Mouse (Mus musculus) lung, postnatal 4 days (tissue): ENCODE results near the gene Il17d.
A peak's percentile ranks its signal among the peaks of the same experiment; 100 is the strongest.

ENCODE experiments used
- DNase-seq, 2 experiments: peaks; one replicate each; pipeline ENCODE4 v3.0.0; 2021

Gene Il17d

DNA sequence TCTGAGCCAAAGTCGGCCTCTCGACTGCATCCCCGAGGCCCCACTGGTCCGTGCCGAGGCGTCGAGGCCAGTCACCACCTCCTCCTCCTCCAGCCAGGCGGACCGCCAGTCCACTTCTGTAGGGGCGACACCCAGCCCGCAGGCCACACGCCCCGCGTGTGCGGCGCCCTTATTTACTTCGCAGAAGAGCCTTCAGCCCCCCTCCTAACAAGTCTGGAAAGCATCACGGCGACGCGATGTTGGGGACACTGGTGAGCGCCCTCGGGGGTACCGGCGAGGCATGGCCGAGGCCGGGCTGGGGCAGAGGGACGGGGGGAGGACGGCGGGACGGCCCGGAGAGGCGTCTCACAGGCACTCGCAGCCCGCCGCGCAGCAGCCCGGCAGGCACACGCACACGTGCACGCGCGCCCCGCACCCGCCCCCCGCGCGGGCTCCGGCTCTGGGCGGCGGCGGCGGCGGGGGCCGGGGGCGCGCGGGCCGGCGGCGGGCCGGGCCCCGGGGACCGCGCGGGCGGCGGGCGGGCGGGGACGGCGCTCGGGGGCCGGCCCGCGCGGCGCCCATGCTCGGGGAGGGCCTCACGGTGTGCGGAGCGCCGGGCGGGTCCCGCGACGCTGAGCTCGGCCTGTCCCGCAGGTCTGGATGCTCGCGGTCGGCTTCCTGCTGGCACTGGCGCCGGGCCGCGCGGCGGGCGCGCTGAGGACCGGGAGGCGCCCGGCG is at the start of gene Il17d:
TSS of gene Il17d (plus strand) at position 107 of the 717 bp plus-strand sequence.
- DNase-seq: peak; percentile 63 to 71

DNA sequence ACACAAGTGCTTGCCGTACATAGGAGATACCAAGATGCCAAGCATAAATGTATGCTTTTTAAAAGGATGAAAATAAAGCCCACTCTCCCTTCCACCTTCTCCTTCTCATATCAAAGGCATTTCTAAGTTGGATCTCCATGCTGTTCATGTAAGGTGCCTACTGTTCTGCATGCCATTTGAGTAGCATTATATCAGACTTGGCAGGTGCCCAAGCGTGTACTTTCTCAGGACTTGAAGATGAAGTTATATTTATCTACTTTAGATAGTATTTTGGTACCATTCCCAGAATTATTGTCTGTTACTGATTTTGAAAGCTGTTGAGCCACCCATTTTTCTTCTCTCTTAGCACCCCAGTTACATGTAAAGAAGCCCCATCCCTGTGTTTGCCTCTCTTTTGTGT is 49.5 kb upstream of the Il17d start:
- DNase-seq: no peak

DNA sequence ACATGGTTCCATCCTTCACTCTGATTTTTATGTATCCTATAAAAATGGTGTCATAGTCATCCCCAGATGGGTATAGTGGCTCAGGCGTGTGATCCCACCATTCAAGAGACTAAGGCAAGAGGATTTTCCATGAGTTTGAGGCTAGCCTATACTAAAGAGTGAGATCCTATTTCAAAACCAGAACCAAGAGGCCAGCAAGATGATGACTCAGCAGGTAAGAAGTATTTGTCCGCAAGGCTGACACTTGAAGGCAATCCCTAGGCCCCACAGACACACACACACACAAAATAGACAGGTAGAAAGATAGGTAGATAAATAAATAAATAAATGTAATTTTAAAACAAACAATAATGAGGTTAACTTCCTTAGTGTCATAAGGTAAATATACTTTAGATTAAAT is 42.3 kb upstream of the Il17d start:
- no peak for DNase-seq

DNA sequence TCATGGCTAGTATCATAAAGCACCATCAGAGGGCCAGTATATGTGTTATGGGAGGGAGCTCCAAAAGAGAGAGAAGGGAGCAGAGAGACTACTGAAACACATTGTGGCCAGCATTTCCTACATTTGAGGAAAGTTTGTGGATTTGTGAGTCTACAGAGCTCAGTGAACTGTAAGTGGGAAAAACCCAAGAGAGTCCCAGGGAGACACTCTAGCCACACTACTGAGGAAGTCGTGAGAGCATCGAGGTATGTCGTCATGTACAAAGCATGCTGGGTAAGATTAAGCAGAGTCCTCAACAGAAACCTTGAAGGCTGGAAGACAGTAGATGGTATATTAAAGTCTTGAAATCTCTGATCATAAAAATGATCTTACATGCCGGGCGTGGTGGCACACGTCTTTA is 40.4 kb upstream of the Il17d start:
- no peak for DNase-seq

DNA sequence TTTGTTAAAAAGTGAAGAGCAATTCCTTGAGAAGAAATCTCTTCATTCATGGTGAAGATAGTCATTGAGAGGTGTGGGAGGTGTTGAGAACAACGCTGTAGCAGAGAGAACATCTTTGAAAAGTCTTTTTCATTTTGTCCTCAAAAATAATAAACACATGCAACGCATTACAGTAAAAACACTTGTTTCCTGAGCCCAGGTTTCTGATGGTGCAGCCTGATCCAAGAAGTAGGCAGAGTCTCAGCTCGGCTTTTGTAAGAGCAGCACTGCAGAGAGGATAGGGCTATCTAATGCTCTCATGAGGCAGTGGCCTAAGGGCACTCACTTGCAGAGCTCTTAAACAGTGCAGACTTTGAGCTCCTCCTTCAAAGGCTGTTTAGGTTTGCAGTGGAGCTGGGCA is 34.9 kb upstream of the Il17d start:
- DNase-seq: no peak

DNA sequence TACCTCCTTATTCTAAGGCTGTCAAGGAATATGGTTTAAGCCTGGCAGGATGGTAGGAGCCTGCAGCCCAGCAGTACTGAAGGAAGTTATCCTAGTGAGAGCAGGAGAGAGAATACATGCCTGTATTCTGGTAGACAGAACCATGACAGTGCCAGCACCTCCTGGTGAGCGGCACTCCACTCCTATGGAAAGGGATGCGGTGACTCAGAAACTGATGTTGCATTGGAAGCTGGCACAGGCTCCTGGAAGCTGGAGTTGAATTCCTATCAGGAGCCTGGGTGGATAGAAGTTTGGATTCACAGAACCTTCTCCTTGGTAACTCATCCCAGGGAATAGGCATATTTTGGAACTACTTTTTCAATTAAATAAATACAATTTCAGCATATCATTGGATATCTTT is 30.7 kb upstream of the Il17d start:
- DNase-seq: no peak

DNA sequence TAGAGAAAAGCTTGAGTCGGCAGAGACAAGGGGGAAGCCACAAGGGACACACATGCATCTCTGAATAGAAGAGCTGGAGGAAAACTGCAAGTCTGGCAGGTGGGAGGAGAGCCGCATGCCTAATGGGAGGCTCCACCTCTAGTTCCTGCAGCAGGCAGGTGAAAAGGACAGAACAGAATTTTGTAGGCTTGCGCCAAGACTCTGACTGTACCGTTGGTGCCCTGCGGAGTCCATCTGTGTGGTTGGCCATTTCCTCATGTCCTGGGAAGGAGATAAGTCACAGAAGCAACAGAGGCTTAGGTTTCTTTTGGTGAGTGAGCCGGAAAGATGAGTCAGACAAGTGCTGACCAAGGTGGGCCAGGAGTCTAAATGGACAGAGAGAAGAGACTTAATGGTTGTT is 20.8 kb upstream of the Il17d start:
- DNase-seq: no peak

DNA sequence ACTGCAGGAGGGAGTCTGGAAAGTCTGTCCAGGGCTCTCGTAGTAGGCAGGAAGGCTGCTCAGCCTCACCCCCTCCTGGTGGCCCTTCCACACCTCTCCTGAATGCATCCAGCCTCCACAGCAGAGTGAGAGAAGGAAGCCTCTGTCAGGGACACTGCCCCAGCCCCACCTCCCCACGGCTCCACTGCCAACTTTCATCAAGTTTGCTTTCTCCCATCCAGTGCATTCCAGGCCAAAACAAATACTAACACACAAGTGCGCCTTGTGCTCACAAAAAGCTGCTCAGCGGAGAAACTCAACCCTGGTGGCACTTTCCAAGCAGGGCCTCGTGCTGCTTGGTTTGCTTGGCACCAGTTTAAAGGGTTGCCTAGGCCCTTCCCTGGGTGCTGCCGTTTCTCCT is 15.0 kb upstream of the Il17d start:
- DNase-seq: peak; percentile 64 to 85

DNA sequence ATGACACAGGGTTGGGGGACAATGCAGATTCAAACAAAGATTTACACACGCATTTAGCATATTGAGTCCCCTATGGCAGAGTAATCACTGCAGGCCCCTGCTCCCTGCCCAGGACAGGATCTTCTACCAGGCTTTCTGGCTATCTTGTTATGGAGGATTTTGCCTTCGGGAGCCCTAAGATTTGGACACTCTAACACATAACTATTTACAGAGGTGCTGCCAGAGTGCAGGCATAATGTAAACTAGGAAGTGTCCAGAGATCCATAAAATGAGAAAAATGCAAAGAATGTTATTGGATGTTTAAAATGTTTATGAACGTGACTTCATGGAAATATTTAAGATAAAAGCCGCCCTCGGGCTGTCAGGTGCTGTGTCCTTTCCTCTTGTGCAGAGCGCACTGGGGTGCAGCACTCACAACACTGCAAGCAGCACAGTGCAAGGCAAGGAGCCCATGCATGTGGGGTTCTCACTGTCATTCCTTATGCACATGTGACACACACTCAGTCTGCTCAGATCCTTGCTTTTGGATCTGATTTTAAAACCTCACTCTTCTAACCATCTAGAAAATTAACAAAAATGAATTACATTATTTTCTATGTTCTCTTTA is 9.3 kb upstream of the Il17d start:
- no peak for DNase-seq

DNA sequence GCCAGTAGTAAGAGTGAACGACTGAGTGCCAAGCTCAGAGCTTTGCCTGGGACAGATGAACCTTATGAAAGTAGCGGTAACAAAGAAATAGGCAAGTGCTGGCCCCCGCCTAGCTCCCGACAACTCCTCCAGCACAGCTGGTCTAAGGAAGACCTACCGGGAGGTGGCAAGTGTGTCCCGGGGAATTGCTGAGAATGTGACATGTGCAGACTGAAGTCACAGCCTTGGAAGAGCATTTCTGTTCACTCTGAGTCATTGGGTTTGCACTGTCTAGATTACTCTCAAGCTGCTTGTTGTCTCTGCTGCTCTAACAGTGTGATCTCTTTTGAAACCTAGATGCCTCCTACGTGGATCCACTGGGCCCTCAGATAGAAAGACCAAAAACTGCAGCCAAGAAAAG is 7.6 kb upstream of the Il17d start:
- no peak for DNase-seq

DNA sequence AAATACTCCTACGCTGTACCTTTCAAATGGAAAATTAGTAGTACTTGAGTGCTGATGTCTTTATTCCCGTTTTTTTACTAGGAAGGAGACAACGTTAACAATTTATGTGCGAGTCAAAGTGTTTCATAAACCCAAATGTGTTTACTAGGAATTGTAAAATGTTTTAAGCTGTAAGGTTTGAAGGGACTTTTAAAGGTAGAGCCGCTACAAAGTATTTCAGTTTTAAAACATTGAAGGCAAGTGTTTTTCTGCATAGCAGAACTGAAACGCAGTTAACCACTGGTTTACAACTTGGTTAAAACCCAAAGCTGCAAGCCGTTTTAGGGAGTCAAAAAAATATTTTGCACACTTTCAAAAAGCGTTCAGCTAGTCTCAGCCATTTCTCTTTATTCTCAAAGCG is 815 bp upstream of the Il17d start:
- no peak for DNase-seq

DNA sequence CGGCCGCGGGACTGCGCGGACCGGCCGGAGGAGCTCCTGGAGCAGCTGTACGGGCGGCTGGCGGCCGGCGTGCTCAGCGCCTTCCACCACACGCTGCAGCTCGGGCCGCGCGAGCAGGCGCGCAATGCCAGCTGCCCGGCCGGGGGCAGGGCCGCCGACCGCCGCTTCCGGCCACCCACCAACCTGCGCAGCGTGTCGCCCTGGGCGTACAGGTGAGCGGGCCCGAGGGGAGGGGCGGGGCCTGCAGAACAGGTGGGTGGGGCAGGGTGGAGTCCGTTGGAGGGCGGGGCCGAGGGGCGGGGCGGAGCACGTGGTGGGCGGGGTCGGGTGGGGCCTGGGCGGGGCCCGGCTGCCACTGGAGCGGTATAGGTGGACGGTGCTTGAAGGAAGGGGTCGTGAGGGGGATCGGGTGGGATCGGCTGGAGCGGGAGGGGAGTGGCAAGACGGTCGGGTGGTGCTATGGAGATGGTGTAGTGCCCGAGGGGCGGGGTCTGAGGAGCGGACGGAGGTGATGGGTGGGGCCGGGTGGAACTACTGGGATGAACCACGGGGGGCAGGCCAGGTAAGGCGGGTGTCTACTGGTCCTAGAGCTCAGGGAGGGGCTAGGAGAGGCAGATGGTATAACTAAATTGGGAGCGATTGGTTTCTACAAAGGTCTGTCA is 942 bp downstream of the Il17d start:
- peak; percentile 82 to 90 for DNase-seq

DNA sequence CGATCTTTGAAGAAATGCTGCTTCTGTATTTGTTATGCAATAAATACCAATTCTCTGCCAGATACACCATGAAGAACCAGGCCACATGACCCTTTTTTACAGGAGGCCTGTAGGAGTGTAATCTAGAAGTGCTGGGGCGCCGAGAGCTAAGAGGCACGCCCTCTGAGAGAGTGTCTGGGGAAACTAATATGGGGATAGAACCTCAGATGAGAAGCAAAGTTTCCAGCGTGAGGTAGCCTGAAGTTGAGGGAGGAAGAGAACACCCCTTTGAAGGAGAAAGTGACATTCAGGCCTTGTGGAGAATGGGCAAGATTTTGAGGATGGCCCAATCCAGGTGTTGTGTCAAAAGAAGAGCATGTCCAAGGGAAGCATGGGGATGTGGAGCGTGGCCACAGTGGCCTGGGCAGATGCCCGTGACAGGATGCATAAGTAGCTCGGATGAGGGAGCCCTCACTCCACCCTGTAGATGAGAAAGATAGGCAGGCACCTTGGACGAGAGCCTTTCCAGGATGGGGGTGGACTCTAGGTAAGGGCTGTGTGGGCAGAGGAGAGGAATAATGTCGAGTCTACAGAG is 1.6 kb downstream of the Il17d start:
- DNase-seq: no peak

DNA sequence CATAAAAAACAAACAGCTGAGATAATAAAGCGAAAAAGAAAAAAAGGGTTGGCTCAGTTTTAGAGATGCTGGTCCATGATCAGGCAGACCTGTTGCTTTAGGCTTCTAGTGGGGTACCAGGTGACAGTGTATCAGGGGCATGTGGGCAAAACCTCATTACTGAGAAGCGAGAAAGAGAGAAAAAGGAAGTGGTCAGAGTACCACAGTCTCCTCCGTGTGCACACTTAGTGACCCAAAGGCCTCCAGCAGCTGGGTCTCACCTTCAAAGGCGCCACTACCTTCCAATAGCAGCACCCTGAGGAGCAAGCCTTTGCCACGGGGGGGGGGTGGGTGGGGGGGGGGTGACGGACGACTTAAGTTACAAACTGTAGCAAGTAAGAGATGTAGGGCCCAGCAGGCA is 2.5 kb downstream of the Il17d start:
- no peak for DNase-seq

DNA sequence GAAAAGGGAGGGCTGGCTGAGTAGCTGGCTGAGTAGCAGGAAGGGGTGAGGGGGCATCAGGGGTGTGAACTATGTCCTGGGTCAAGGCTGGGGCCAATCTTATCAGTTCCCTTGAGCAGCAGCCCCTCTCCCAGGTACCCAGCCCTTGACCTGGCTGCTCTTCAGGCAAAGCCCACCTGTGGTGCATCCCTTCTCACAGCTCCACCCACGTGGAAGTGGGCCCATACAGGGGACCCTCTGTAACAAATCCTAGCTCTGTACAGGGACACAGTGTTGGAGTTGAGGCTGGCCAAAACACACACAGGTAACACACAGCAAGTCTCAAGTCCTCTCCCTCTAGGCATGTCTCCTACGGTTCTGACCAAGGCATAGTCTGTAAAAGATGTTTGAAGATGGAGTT is 3.0 kb downstream of the Il17d start:
- no peak for DNase-seq

DNA sequence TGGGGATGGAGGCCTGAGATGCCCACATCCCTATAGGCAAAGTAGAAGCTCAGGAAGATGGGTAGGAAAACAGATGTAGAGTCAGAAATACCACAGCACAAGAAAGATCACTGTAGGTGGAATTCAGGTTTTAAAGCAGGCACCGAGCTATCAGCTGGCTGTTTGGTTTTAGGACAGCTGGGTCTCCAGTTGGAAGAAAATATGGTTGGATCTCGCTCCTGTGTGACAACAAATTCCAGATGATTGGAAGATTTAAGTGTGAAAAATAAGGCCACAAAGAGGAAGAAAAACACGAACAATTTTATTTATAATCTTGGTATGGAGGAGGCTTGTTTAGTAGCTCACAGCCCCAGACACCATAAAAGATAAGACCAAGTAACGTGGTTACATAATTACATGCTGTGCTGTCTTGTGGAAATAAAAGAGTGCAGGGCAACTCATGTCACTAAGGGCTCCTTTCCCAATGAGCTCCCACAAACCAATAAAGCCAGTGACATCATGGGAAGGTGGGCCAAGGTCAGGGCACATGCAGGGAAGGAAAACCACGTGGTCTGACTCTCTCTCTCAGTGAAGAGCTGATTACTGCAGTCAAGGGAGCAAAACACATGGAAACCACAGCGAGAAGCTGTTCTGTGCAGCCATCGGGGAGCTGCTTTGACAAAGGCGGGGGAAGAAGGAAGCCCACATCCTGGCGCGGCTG is 4.7 kb downstream of the Il17d start:
- DNase-seq: no peak

DNA sequence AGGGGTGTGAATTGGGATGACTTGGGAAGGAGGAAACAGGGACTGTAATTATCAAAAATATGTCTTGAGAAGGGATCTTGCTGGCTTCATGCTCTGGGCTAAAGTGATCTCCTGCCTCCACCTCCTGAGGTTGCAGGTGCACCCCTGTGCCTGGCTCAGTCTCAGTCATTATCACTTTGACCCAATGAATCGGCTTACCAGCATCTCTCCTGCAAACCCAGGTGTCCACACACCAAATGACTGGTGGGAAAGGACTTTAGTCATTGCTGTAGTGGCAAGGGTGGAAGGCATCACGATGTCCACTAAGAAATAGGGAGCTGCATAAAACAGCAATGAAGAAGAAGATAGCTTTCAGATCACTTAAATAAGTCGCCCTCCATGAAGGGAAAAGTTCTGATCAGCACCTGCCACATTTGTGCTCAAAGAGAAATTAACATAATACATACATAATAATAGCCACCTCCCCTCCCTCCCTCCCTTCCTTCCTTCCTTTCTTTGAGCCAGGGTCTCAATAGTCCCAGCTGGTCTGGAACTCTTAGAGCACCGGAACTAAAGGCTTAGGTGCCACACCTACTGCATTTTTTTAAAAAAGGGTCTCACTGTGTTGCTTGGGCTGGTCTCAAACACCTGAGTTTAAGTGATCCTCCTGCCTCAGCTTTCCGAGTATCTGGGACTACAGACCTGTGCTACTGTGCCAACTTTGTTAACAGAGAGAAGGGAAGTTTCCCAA is 5.4 kb downstream of the Il17d start:
- no peak for DNase-seq

DNA sequence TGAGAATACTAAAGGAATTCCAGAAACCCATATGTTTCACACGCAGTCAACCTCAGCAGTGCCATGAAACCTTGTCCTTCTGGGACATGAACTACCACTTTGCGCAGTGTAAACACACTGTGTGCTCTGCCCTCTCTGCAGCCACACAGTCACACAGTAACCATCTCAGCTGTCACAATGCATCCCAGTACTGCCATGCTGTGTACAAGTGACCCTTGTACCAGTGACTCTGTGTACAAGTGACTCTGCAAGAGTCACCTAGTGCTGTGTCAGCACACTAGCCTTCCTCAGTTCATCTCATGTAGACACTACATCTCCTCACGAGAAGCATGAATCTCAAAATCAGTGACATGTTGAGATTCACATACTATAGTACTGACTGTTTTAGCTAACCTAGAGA is 8.0 kb downstream of the Il17d start:
- no peak for DNase-seq

DNA sequence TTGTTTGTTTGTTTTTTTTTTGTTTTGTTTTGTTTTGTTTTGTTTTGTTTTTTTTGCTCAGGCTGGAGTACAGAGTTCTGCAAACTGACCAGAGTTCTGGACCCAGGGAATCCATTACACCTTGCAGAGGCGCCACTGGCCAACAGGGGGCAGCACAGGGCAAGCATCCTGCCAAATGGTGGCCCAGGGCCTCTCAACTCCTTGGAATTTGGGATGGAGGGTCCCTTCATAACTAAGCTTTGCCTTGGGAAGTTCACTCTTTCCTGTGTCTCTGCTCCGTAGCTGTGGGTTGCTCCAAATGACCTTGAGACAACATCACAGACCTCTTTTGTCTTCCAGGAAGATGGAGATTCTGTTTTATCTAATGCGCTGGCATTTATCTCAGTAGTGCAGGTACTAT is 8.6 kb downstream of the Il17d start:
- DNase-seq: peak; percentile 69 to 79

DNA sequence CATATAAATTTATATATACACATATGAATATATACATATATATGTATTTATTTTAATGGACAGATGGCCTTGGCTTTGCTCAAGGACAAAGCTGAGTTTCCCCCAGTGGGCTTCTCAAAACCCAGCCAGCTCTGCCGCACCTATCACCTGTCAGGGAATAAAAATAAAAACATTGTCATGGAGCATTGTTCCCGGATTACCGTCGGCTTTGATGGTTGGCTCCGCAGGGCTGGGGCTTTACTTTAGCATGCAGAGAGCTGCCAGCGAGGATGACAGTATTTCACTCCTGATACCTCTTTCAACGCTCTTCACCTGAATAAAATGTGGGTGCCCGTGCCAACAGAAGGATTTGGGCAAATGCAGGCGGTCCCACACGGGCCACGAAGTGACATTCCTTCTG is 9.3 kb downstream of the Il17d start:
- no peak for DNase-seq

DNA sequence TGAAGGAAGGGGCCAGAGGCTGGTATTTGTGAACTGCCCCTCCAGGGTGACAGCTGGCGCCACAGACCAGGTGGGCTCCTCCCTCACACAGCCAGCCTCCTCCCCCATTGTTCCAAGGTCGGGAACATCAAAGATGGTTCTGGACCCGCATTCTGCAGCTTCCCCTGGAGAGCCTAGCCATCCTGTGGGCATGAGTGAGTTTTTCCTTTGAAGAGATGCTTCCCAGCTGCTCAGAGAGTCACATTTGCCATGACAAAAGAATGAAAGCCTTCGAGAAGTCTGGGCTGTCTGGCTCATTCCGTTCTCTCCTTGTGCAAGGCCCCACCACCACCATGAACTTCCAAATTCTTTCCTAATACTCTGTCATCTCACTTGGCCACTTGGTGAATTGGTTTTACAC is 9.8 kb downstream of the Il17d start:
- peak; percentile 59 to 64 for DNase-seq

DNA sequence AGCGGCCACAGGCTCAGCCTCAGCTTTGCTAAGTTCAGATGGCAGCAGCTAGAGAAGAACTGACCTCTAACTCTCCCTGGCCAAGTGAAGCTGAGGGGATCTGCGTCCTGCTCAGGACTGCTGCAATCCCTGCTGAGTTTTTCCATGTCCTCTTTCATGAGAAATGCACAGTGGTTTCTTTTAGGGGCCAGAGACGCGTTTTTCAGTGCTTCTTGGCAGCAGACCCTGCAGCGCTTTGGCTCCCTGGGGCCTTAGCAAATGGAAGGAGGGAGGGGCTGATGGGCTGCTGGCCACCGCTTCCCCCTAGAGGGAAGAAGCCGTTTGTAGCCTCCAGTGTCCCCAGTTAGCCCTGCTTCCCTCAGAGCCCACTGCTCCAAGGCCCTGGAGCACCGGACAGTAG is 10.4 kb downstream of the Il17d start:
- DNase-seq: peak; percentile 54 to 83

DNA sequence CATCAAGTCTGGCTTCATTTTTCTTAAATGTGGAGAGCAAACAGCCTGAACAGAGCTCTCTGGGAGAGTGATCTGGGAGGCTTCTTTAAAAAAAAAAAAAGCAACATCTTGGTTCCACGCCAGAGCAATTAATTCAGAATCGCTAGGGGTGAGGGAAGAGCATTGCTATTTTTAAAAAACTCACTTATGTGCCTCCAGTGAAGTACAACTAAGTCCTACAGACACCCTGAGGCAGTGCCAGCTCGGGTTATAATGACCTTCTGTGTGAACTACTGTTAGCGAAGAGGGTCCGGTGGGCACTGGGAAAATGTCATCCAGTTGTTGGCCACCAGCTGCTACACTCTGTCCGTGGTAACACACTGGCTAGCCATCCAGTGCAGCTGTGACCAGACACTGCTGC is 11.1 kb downstream of the Il17d start:
- peak; percentile 25 to 50 for DNase-seq
